Mouse (Mus musculus) E14TG2a.4 (cell line): ENCODE results near the gene Ccne1.

Experiments used
- CTCF ChIP-seq: conservative IDR thresholded peaks from 2 replicates; pipeline ENCODE4 v1.5.1; 2014; ENCODE audit warnings: low read length
- NANOG ChIP-seq: IDR thresholded peaks from 2 replicates; pipeline ENCODE4 v1.6.1; 2014; ENCODE audit warnings: borderline replicate concordance, low read length, mixed read lengths
- POU5F1 ChIP-seq: IDR thresholded peaks from 2 replicates; pipeline ENCODE4 v1.6.1; 2014; ENCODE audit warnings: low read length, borderline replicate concordance

DNA sequence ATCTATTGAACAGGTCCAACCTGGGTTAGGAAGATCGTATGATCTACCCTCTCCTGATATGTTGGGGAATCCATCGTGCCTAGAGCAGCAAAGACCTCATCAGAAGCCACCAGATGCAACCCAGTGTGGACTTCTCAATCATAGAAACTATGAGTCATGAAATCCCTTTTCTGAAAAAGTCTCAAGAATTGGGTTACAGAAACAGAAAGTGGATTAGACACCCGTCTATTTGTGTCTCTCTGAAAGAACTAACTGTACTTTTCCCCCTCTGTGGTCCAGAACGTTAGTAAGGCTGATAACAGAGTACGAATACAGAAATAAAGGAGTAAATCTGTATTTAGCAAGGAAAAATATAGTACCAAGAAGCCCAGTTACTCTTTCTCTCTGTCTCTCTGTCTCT, 36.3 kb downstream of the Ccne1 start:
- TF ChIP-seq CTCF (no peak), POU5F1 (no peak), NANOG (no peak)
